Mouse (Mus musculus) Patski (cell line): ENCODE measurements at regions not wholly inside any gene's neighbourhood (a gene's known extent, or its start where the extent isn't known, plus 50 kb on each side); places are given as distances from the start of the nearest gene placed in this dataset.

Experiments used
- ATAC-seq: fragments of 100-300 bp; one replicate; pipeline ENCODE4 v1.8.0; 2021
- CTCF ChIA-PET: fragments of 350-600 bp; sonication (Branson Sonifier 250); formaldehyde crosslinking; loops from one replicate; lab custom pipeline; 2022; ENCODE audit warnings: inconsistent platforms; lab: Charles Lee
- POLR2A ChIA-PET: fragments of 350-600 bp; sonication (Branson Sonifier 250); formaldehyde crosslinking; loops from one replicate; lab custom pipeline; 2022; ENCODE audit warnings: antibody characterized with exemption, inconsistent platforms; lab: Charles Lee
- DNase-seq: peaks from one replicate; pipeline ENCODE4 v3.0.0-alpha.2; 2011; ENCODE audit warnings: low read depth, low spot score
- H3K27me3 ChIP-seq: fragments of 371-371 bp; one replicate; pipeline ENCODE4 v1.5.1; 2021
- CTCF ChIP-seq: fragments of 100-300 bp; IDR thresholded peaks from one replicate; pipeline ENCODE4 v1.5.1; 2021
- in situ Hi-C: fragments of 300-500 bp; cut with MboI; formaldehyde crosslinking; loops from 3 replicates; pipeline ENCODE4 v1.11.1; 2018; ENCODE audit warnings: low pct_unique_long_range_greater_than_20kb, mixed read lengths

GRCm38 (mm10) chr3:50983126-50983525 lies 241.1 kb upstream of the Noct start:
- no peak for ATAC-seq
- H3K27me3 ChIP-seq, result peaks cover 12% of the 10 kb centered on the region
- in situ Hi-C loops, result no loop called here
- TF ChIP-seq CTCF, result no peak
- CTCF ChIA-PET, result interaction anchor here (2.7 kb wide), 1 partner anchor 10 kb away, joined by 11 read pairs; no protein-coding TSS in a partner anchor
- POLR2A ChIA-PET, result no interaction called here
- no peak for DNase-seq

GRCm38 (mm10) chr3:50983962-50984765 lies 240.1 kb upstream of the Noct start:
- DNase-seq, result no peak
- in situ Hi-C loops, result no loop called here
- CTCF ChIA-PET, result interaction anchor here (2.7 kb wide), 1 partner anchor 9 kb away, joined by 11 read pairs; no protein-coding TSS in a partner anchor

GRCm38 (mm10) chr3:50987821-50988220 lies 236.4 kb upstream of the Noct start:
- CTCF ChIA-PET, result no interaction called here
- in situ Hi-C loops, result no loop called here

More at GRCm38 (mm10) chr3:50983962-50984765, 240.1 kb upstream of the Noct start:
- peaks cover 17% of the 10 kb centered on the region for H3K27me3 ChIP-seq
- ATAC-seq, result no peak
- POLR2A ChIA-PET, result no interaction called here
- TF ChIP-seq CTCF, result no peak

GRCm38 (mm10) chr3:50990810-50991209 lies 233.4 kb upstream of the Noct start:
- peaks cover 17% of the 10 kb centered on the region for H3K27me3 ChIP-seq
- no peak for TF ChIP-seq CTCF
- no peak for ATAC-seq
- in situ Hi-C loops, result no loop called here
- CTCF ChIA-PET, result no interaction called here
- DNase-seq, result no peak
- POLR2A ChIA-PET, result no interaction called here

More at GRCm38 (mm10) chr3:50987821-50988220, 236.4 kb upstream of the Noct start:
- DNase-seq (no peak), ATAC-seq (no peak)
- POLR2A ChIA-PET, result no interaction called here
- TF ChIP-seq CTCF, result no peak
- H3K27me3 ChIP-seq, result peaks cover 22% of the 10 kb centered on the region

- ATAC-seq, result peak; percentile 93
- peak; percentile 19 for DNase-seq
- peaks cover 19% of the 10 kb centered on the region for H3K27me3 ChIP-seq
- no peak for TF ChIP-seq CTCF
- POLR2A ChIA-PET, result no interaction called here
- CTCF ChIA-PET, result interaction anchor here (0.8 to 3.4 kb wide), 4 partner anchors 9 to 63 kb away, joined by 3 to 11 read pairs (median 3); no protein-coding TSS in a partner anchor
- in situ Hi-C loops, result no loop called here
These were observed 231.5 kb upstream of the Noct start for GRCm38 (mm10) chr3:50992581-50993313.

GRCm38 (mm10) chr3:50999745-51000144 lies 224.5 kb upstream of the Noct start:
- ATAC-seq (no peak), DNase-seq (no peak)
- ChIA-PET CTCF (no interaction called here), POLR2A (no interaction called here)
- in situ Hi-C loops, result no loop called here
- H3K27me3 ChIP-seq, result peaks cover 39% of the 10 kb centered on the region
- no peak for TF ChIP-seq CTCF

GRCm38 (mm10) chr3:51000938-51001337 lies 223.3 kb upstream of the Noct start:
- no peak for ATAC-seq
- ChIA-PET CTCF (no interaction called here), POLR2A (no interaction called here)
- DNase-seq, result no peak
- no peak for TF ChIP-seq CTCF
- in situ Hi-C loops, result no loop called here
- peaks cover 32% of the 10 kb centered on the region for H3K27me3 ChIP-seq

- no peak for TF ChIP-seq CTCF
- DNase-seq (no peak), ATAC-seq (no peak)
- ChIA-PET CTCF (interaction anchor here (1.0 kb wide), 1 partner anchor 64 kb away, joined by 3 read pairs; no protein-coding TSS in a partner anchor), POLR2A (interaction anchor here (0.6 kb wide), 1 partner anchor 905 kb away, joined by 4 read pairs; no protein-coding TSS in a partner anchor)
- peaks cover 31% of the 10 kb centered on the region for H3K27me3 ChIP-seq
- in situ Hi-C loops, result no loop called here
These were observed 221.6 kb upstream of the Noct start for GRCm38 (mm10) chr3:51002662-51003061.

GRCm38 (mm10) chr3:51003506-51004170 lies 220.6 kb upstream of the Noct start:
- CTCF ChIA-PET, result interaction anchor here (1.0 kb wide), 1 partner anchor 63 kb away, joined by 3 read pairs; no protein-coding TSS in a partner anchor
- DNase-seq (no peak), ATAC-seq (no peak)
- in situ Hi-C loops, result no loop called here
- no peak for TF ChIP-seq CTCF
- peaks cover 31% of the 10 kb centered on the region for H3K27me3 ChIP-seq
- POLR2A ChIA-PET, result no interaction called here

- DNase-seq (no peak), ATAC-seq (no peak)
- TF ChIP-seq CTCF, result no peak
- ChIA-PET CTCF (no interaction called here), POLR2A (no interaction called here)
- in situ Hi-C loops, result no loop called here
- peaks cover 30% of the 10 kb centered on the region for H3K27me3 ChIP-seq
These were observed 220.0 kb upstream of the Noct start for GRCm38 (mm10) chr3:51004216-51004615.
